ENCODE assay signal across 9 mouse cellular contexts in the genomic region with DNA sequence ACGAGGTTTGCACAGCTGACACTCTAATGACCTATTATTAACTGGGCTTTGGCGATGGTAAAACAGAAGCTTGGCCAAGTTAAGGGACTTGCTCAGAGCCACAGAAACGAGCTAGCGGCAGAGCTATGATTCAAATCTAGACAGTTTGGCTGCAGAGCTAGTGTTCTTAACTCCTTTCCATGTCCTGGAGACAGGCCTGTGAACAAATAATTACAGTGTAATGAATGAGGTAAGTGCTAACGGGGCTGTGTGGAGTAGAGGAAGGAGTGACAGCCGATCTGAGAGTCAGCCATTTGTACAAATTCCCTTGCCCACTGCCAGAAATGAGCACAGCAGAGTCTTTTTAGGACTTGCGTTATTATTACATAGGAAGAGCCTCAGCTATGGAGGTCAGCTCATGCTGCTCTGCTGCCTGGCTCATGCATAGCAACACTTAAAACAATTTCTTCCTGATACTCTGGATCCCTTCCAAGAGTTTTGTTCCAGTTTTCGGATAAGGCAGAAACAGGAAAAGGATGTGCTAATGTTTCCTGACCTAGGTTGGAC. TPM values are rescaled to one million over a fixed set of nuclear protein-coding genes. Genes with fewer than 3 reads are reported as not detected.
DNase-seq lines count a peak whose midpoint lies in the region; ATAC-seq and TF ChIP-seq lines count a peak whose summit lies in the region.
"Had no signal": no experiment of that assay in that cellular context is flagged by ENCODE, and none has a peak within 500 bp of the region (broad histone marks: within the 10 kb centered on the region; RNA-seq: fewer than 3 reads in every experiment).

No protein-coding gene starts in this region.

- no peak for DNase-seq in forebrain, embryonic 10.5 days (ENCODE audit: extremely low spot score, low spot score)
- DNase-seq in gastrocnemius, adult 2 months: peak; percentile 35
- peak; percentile 43 for DNase-seq in heart, postnatal 4 days
- DNase-seq in layer of hippocampus, adult 9-10 months (ENCODE audit: low spot score): no peak
- no peak for DNase-seq in urinary bladder, postnatal 14 days (ENCODE audit: low spot score)
- no peak for DNase-seq in hindbrain, embryonic 10.5 days (ENCODE audit: low spot score)

- H3K27ac ChIP-seq in forebrain, embryonic 15.5 days (replicated peaks): no peak overlapping the region
- no peak overlapping the region for H3K27ac ChIP-seq in forebrain, embryonic 10.5 days
- H3K27ac ChIP-seq in gastrocnemius, adult 2 months: peak overlapping the region; percentile 90
- peak overlapping the region; percentile 64 for H3K27ac ChIP-seq in lung, embryonic 16.5 days (ENCODE audit: low read length)
- H3K27ac ChIP-seq in hindbrain, embryonic 10.5 days: no peak overlapping the region
- H3K27ac ChIP-seq: liver, embryonic 14.5 days had no signal

- H3K27me3 ChIP-seq in forebrain, embryonic 15.5 days: no peaks in the 10 kb centered on the region
- H3K27me3 ChIP-seq in forebrain, embryonic 10.5 days (ENCODE audit: poor library complexity, severe bottlenecking): no peaks in the 10 kb centered on the region
- no peaks in the 10 kb centered on the region for H3K27me3 ChIP-seq in lung, embryonic 16.5 days (ENCODE audit: control insufficient read depth, insufficient read depth, low read depth, low read length)
- H3K27me3 ChIP-seq in hindbrain, embryonic 10.5 days (ENCODE audit: insufficient read depth, poor library complexity, severe bottlenecking): no peaks in the 10 kb centered on the region

- peaks cover 6% of the 10 kb centered on the region for H3K4me1 ChIP-seq in forebrain, embryonic 15.5 days
- no peaks in the 10 kb centered on the region for H3K4me1 ChIP-seq in forebrain, embryonic 10.5 days
- no peaks in the 10 kb centered on the region; the same call in 1 of the 2 replicates for H3K4me1 ChIP-seq in lung, embryonic 16.5 days (replicated peaks; ENCODE audit: control insufficient read depth, insufficient read depth, low read length)
- no peaks in the 10 kb centered on the region for H3K4me1 ChIP-seq in hindbrain, embryonic 10.5 days (replicated peaks)

- intact Hi-C loops in gastrocnemius, adult 2 months (cut with DNase I): loop anchor here (10.0 kb wide), 2 partner anchors 149 to 151 kb away; partner anchors contain the start of gene Raph1

- peak; percentile 81 for ATAC-seq in forebrain, embryonic 15.5 days (replicated peaks)
- peak; percentile 93 for ATAC-seq in lung, embryonic 16.5 days (ENCODE audit: low read depth)

- H3K9me3 ChIP-seq in forebrain, embryonic 15.5 days: no peaks in the 10 kb centered on the region
- H3K9me3 ChIP-seq in forebrain, embryonic 10.5 days: no peaks in the 10 kb centered on the region
- no peaks in the 10 kb centered on the region for H3K9me3 ChIP-seq in lung, embryonic 16.5 days (ENCODE audit: control insufficient read depth, low read length)
- no peaks in the 10 kb centered on the region for H3K9me3 ChIP-seq in hindbrain, embryonic 10.5 days

- H3K4me3 ChIP-seq in forebrain, embryonic 15.5 days: no peak overlapping the region
- H3K4me3 ChIP-seq in forebrain, embryonic 10.5 days: no peak overlapping the region
- peak overlapping the region; percentile 57 for H3K4me3 ChIP-seq in gastrocnemius, adult 2 months
- no peak overlapping the region for H3K4me3 ChIP-seq in lung, embryonic 16.5 days (ENCODE audit: low read length)
- no peak overlapping the region for H3K4me3 ChIP-seq in hindbrain, embryonic 10.5 days

- 27% methylated on average over 8 of the region's 8 CpGs for WGBS in forebrain, embryonic 15.5 days
- WGBS in forebrain, embryonic 10.5 days: 82% methylated on average over 8 of the region's 8 CpGs
- WGBS in lung, embryonic 16.5 days: 23% methylated on average over 8 of the region's 8 CpGs
- 86% methylated on average over 8 of the region's 8 CpGs for WGBS in hindbrain, embryonic 10.5 days

- no peaks in the 10 kb centered on the region for H3K36me3 ChIP-seq in forebrain, embryonic 15.5 days
- no peaks in the 10 kb centered on the region for H3K36me3 ChIP-seq in forebrain, embryonic 10.5 days (replicated peaks)
- no peaks in the 10 kb centered on the region for H3K36me3 ChIP-seq in lung, embryonic 16.5 days (ENCODE audit: control insufficient read depth, insufficient read depth, low read length)
- H3K36me3 ChIP-seq in hindbrain, embryonic 10.5 days: no peaks in the 10 kb centered on the region

- H3K9ac ChIP-seq in forebrain, embryonic 15.5 days (replicated peaks): no peak overlapping the region
- no peak overlapping the region for H3K9ac ChIP-seq in lung, embryonic 16.5 days (ENCODE audit: low read length)
- H3K9ac ChIP-seq: liver, embryonic 14.5 days had no signal

- H3K4me2 ChIP-seq in forebrain, embryonic 15.5 days (replicated peaks): no peak overlapping the region
- H3K4me2 ChIP-seq in lung, embryonic 16.5 days (ENCODE audit: low read depth, low read length): no peak overlapping the region

- no peak for TF ChIP-seq CTCF in gastrocnemius, adult 2 months (IDR thresholded peaks at IDR 0.05)

RNA-seq across cellular contexts. Expression of gene Cd28, which starts 0.9 kb away (rescaled TPM):
- polyA plus RNA-seq in forebrain, embryonic 15.5 days (2015; fragmentation: Nextera tagmentation; extraction: Ambion mirVana): 0.10 and 0.11 TPM in 2 replicates
- polyA plus RNA-seq in forebrain, embryonic 10.5 days (2016; fragmentation: Nextera tagmentation; extraction: Ambion mirVana): 0.02 and 0.09 TPM in 2 replicates
- total RNA-seq in gastrocnemius, adult 2 months (2021): 1 to 10 TPM; 2.8 to 4.8 TPM
- under 1 TPM; 0.63 to 0.71 TPM for total RNA-seq in heart, postnatal 4 days (2021)
- polyA plus RNA-seq in lung, embryonic 16.5 days (2015; fragmentation: Nextera tagmentation; extraction: Ambion mirVana): 0.38 and 0.82 TPM in 2 replicates
- 0.03 and 0.10 TPM in 2 replicates for polyA plus RNA-seq in hindbrain, embryonic 10.5 days (2016; fragmentation: Nextera tagmentation; extraction: Ambion mirVana)

Comparison
In these comparisons a context has a peak if more than half of its experiments do, and no peak if none do; other contexts are left out.
1. H3K27ac ChIP-seq: peak in gastrocnemius, adult 2 months (single experiment) and lung, embryonic 16.5 days (single experiment); none in forebrain, embryonic 15.5 days (single experiment), forebrain, embryonic 10.5 days (single experiment) and hindbrain, embryonic 10.5 days (single experiment).
2. DNase-seq: peak in gastrocnemius, adult 2 months (single experiment) and heart, postnatal 4 days (single experiment); none in forebrain, embryonic 10.5 days (single experiment), layer of hippocampus, adult 9-10 months (single experiment), urinary bladder, postnatal 14 days (single experiment) and hindbrain, embryonic 10.5 days (single experiment).